Mouse (Mus musculus) olfactory bulb, adult 2 months (tissue): ENCODE data around the gene Nkain4.

Experiments used
- CTCF ChIP-seq: fragments of 200-500 bp; IDR thresholded peaks from 2 replicates; pipeline ENCODE4 v1.5.1; 2012; ENCODE audit warnings: low read depth, mild to moderate bottlenecking, low read length, moderate library complexity; ENCODE audit not compliant: insufficient read depth
- POLR2A ChIP-seq: fragments of 200-500 bp; IDR thresholded peaks from 2 replicates; pipeline ENCODE4 v1.6.1; 2012; ENCODE audit warnings: mild to moderate bottlenecking, low read depth, low read length, moderate library complexity; ENCODE audit not compliant: insufficient read depth

- TF ChIP-seq POLR2A (no peak), CTCF (no peak)
These were observed 26.6 kb upstream of the Nkain4 start for GRCm38 (mm10) chr2:180981133-180981532.
